Comparison of ENCODE assay signal across 7 mouse cellular contexts in the genomic region with DNA sequence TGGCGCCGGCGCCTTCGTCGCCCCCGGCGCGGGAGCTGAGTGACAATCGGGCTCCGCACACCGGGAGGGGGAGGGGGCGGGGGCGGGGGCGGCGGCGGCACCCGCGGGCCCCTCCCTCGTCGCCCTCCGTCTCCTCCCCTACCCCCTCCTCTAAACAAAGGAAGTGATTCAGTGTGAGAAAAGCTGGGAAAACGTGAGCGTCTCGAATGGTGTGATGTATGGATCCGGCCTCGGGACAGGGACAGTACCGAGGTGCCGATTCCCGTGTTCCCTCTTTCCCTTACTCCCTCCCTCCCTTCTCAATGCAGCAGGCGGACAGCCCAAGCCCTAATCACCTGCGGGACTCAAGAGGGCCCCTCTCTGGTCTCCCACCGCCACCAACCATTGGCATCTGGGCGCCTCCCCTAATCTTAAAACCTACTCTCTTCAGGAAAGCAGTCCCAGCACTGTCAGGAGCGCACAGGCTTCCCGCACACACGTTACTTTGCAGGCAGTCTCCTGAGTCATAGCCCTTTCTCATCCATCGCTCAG. TPM values are rescaled to one million over a fixed set of nuclear protein-coding genes. Genes with fewer than 3 reads are reported as not detected.
A peak's percentile ranks its signal among the peaks of the same experiment; 100 is the strongest.
DNase-seq lines count a peak whose midpoint lies in the region; ATAC-seq lines count a peak whose summit lies in the region.

Gene Adora1 (minus strand): TSS at position 41 of the 531 bp plus-strand sequence.

- ATAC-seq in lung, embryonic 16.5 days (ENCODE audit: low read depth) = 0 out of 2 replicates have a peak, but pooled peaks have one; percentile 1
- ATAC-seq in embryonic facial prominence, embryonic 12.5 days (ENCODE audit: insufficient number of reproducible peaks, insufficient read depth, low FRiP score, low TSS enrichment) = no peak
- no peak for ATAC-seq in liver, embryonic 11.5 days (replicated peaks; ENCODE audit: low FRiP score)
- ATAC-seq in inflammation-experienced regulatory T-cells, adult 6 months = no peak

- peak within 1 kb of the TSS; percentile 92 for H3K4me2 ChIP-seq in lung, embryonic 16.5 days (ENCODE audit: low read depth, low read length)
- peak within 1 kb of the TSS; percentile 96 for H3K4me2 ChIP-seq in embryonic facial prominence, embryonic 12.5 days (replicated peaks)
- peak within 1 kb of the TSS; percentile 71 for H3K4me2 ChIP-seq in liver, embryonic 11.5 days

- no peak for DNase-seq in lung, postnatal 10 days
- DNase-seq in heart, postnatal 36 days = no peak
- no peak for DNase-seq in liver, embryonic 11.5 days (ENCODE audit: low spot score)
- DNase-seq in lung, postnatal 25 days (ENCODE audit: low spot score) = no peak

- H3K27ac ChIP-seq in lung, embryonic 16.5 days (ENCODE audit: low read length) = no peak within 1 kb of the TSS
- no peak within 1 kb of the TSS for H3K27ac ChIP-seq in embryonic facial prominence, embryonic 12.5 days
- H3K27ac ChIP-seq in liver, embryonic 11.5 days (ENCODE audit: low read depth, low read length) = no peak within 1 kb of the TSS

- no peaks in the 10 kb centered on the region for H3K9me3 ChIP-seq in lung, embryonic 16.5 days (ENCODE audit: control insufficient read depth, low read length)
- no peaks in the 10 kb centered on the region for H3K9me3 ChIP-seq in embryonic facial prominence, embryonic 12.5 days
- H3K9me3 ChIP-seq in liver, embryonic 11.5 days (ENCODE audit: control insufficient read depth, low read length) = no peaks in the 10 kb centered on the region

- H3K36me3 ChIP-seq in lung, embryonic 16.5 days (ENCODE audit: control insufficient read depth, insufficient read depth, low read length) = no peaks in the 10 kb centered on the region
- H3K36me3 ChIP-seq in embryonic facial prominence, embryonic 12.5 days = no peaks in the 10 kb centered on the region
- H3K36me3 ChIP-seq in liver, embryonic 11.5 days (ENCODE audit: control insufficient read depth, insufficient read depth, low read length) = no peaks in the 10 kb centered on the region

- peak within 1 kb of the TSS; percentile 51 for H3K9ac ChIP-seq in lung, embryonic 16.5 days (ENCODE audit: low read length)
- H3K9ac ChIP-seq in embryonic facial prominence, embryonic 12.5 days = peak within 1 kb of the TSS; percentile 46
- H3K9ac ChIP-seq in liver, embryonic 11.5 days (ENCODE audit: low read depth, low read length) = no peak within 1 kb of the TSS

- intact Hi-C loops in heart, postnatal 36 days (cut with DNase I) = no loop called here

- WGBS in lung, embryonic 16.5 days = under 1% methylated on average over 31 of the region's 37 CpGs
- under 1% methylated on average over 36 of the region's 37 CpGs for WGBS in embryonic facial prominence, embryonic 12.5 days
- WGBS in liver, embryonic 11.5 days = 4% methylated on average over 37 of the region's 37 CpGs

- H3K4me1 ChIP-seq in lung, embryonic 16.5 days (replicated peaks; ENCODE audit: control insufficient read depth, insufficient read depth, low read length) = peaks cover 11% of the 10 kb centered on the region
- peaks cover 21% of the 10 kb centered on the region for H3K4me1 ChIP-seq in embryonic facial prominence, embryonic 12.5 days
- H3K4me1 ChIP-seq in liver, embryonic 11.5 days (replicated peaks; ENCODE audit: control insufficient read depth, insufficient read depth, low read length) = no peaks in the 10 kb centered on the region

- peaks cover 29% of the 10 kb centered on the region for H3K27me3 ChIP-seq in lung, embryonic 16.5 days (ENCODE audit: control insufficient read depth, insufficient read depth, low read depth, low read length)
- H3K27me3 ChIP-seq in embryonic facial prominence, embryonic 12.5 days = peaks cover 52% of the 10 kb centered on the region
- H3K27me3 ChIP-seq in liver, embryonic 11.5 days (replicated peaks; ENCODE audit: control insufficient read depth, insufficient read depth, low read length) = peaks cover 51% of the 10 kb centered on the region

- peak within 1 kb of the TSS; percentile 47 for H3K4me3 ChIP-seq in lung, embryonic 16.5 days (ENCODE audit: low read length)
- H3K4me3 ChIP-seq in embryonic facial prominence, embryonic 12.5 days = peak within 1 kb of the TSS; percentile 50
- H3K4me3 ChIP-seq in liver, embryonic 11.5 days (ENCODE audit: low read depth, low read length) = peak within 1 kb of the TSS; percentile 42

RNA-seq across cellular contexts. Expression of gene Adora1, which starts in this region (rescaled TPM):
- 8.4 and 9.0 TPM in 2 replicates for polyA plus RNA-seq in lung, embryonic 16.5 days (2015; fragmentation: Nextera tagmentation; extraction: Ambion mirVana)
- polyA plus RNA-seq in embryonic facial prominence, embryonic 12.5 days (2016; fragmentation: Nextera tagmentation; extraction: Ambion mirVana) = 1.7 and 2.1 TPM in 2 replicates
- total RNA-seq in heart, postnatal 36 days (2021) = 10 to 100 TPM; 18.4 to 19.8 TPM
- polyA plus RNA-seq in liver, embryonic 11.5 days (2014; fragmentation: Nextera tagmentation; extraction: Ambion mirVana) = 0.21 and 0.29 TPM in 2 replicates
- not detected for polyA plus RNA-seq in inflammation-experienced regulatory T-cells, adult 6 months (2017; shearing (Covaris generic))
